Mouse (Mus musculus): ENCODE data around the gene Alcam.

DNA sequence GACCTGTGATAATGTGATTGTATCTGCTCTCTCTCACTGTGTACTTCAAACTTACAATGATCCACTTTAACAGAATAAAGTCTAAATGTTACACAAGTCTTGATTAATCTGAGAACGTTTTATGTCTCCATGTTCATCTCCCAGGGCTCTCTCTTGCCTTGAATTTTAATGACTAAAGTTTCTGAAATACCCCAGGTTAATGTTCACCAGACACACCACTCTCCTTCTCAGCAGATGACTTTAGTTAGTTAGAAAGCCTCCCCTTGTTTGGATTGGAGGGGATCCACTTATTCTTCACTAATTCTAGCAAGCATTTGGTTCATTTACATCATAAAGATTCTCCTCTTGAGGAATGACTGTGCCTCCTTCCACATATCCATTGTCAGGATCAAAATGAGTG is 157.5 kb downstream of the Alcam start:
- TF ChIP-seq CTCF (IDR thresholded peaks at IDR 0.05; ENCODE audit: low read depth, low read length) (no peak), POLR2A (IDR thresholded peaks at IDR 0.05; ENCODE audit: extremely low read depth, insufficient read depth, low read length) (no peak)

Measured in liver, adult 2 months (tissue).